Mouse (Mus musculus): Measurements from ENCODE around the gene Larp7.

DNA sequence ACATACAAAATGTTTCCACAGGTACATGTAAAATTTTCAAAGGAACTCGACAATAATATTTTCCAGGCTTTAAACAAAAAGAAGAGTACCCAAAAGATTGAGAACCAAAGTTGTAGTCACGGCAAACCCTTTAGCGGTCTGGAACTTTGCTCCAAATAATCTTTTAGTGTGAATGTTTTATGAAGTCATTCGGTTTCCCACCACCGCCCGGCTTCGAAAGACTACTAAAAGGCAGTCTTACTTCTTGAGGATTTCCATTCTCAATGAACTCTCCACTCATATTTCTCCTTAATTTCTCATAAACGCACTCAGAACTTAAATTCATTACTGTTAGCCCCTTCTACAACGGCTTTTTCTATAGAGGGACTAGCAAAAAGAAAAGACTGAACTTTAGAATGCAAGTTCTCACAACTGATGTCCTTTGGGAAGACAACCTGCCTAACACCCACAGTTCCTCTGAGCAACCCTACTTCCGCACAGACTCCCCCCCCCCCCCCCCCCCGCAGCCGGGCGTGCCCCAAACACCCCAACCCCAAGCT is 646 bp downstream of the Larp7 start:
- TF ChIP-seq CTCF (IDR thresholded peaks at IDR 0.05; ENCODE audit: control insufficient read depth, insufficient read depth, insufficient replicate concordance, low read depth, low read length) (no peak), POLR2A (IDR thresholded peaks at IDR 0.05; ENCODE audit: control insufficient read depth, low read depth, low read length) (no peak)

Data from testis, adult 2 months (tissue).